Mouse (Mus musculus) B cell, adult 67 days (primary cell): Measurements from ENCODE around the gene Gse1. TPM values are rescaled to one million over a fixed set of nuclear protein-coding genes. Genes with fewer than 3 reads are reported as not detected.

Source experiments
- total RNA-seq, 2 experiments: library from RNA; stranded (reverse); gene quantifications; 4 replicates each; pipeline ENCODE4 v1.2.4; 2023

The Gse1 gene
- 10 to 100 TPM; 69.9 to 78.5 TPM for total RNA-seq

GRCm38 (mm10) chr8:120227891-120228591 is at the start of gene Gse1:
Gse1 (plus strand) TSS chr8:120228456.

GRCm38 (mm10) chr8:120588908-120589771 is 360.9 kb downstream of the Gse1 start, which contains the start of gene Gins2:
Gins2 (minus strand) TSS chr8:120589304.

Other genes with a start within 250 kb of the Gse1 start
- not detected for gene Crispld2, start 236.0 kb upstream of the Gse1 start, total RNA-seq
- 10 to 100 TPM; 30.4 to 34.5 TPM for gene Zdhhc7, start 127.0 kb upstream of the Gse1 start, total RNA-seq
- under 1 TPM; 0.33 to 0.96 TPM for gene 6430548M08Rik, start 114.3 kb upstream of the Gse1 start, total RNA-seq
- not detected for gene Fam92b, start 51.0 kb upstream of the Gse1 start, total RNA-seq